Mouse (Mus musculus) midbrain, postnatal 0 days (tissue): ENCODE measurements at regions not wholly inside any gene's neighbourhood (a gene's known extent, or its start where the extent isn't known, plus 50 kb on each side); places are given as distances from the start of the nearest gene placed in this dataset.
"Not testable (repeated sequence)": the region's sequence is repeated elsewhere in the genome, so short reads cannot be mapped to it uniquely, and the experiment has no call there.

Experiments
- ATAC-seq: fragments of 200-750 bp; cut with Nextera tagmentation; 2 replicates; pipeline ENCODE4 v1.8.0; 2017; ENCODE audit warnings: moderate number of reproducible peaks, mild to moderate bottlenecking, moderate TSS enrichment, moderate library complexity; ENCODE audit not compliant: low FRiP score
- DNase-seq: peaks from one replicate; pipeline ENCODE4 v3.0.0-alpha.2; 2015; ENCODE audit warnings: low spot score
- H3K27ac ChIP-seq: fragments of 300-500 bp; sonication (generic); 2 replicates; pipeline ENCODE4 v1.5.1; 2014; ENCODE audit warnings: low read depth, mild to moderate bottlenecking, low read length, mixed read lengths
- H3K27me3 ChIP-seq: fragments of 300-500 bp; sonication (generic); 2 replicates; pipeline ENCODE4 v1.6.1; 2014; ENCODE audit warnings: low read length, control low read depth, mixed read lengths; ENCODE audit not compliant: insufficient read depth
- H3K36me3 ChIP-seq: fragments of 300-500 bp; sonication (generic); 2 replicates; pipeline ENCODE4 v1.6.1; 2014; ENCODE audit warnings: low read length, control low read depth, mixed read lengths; ENCODE audit not compliant: insufficient read depth
- H3K4me1 ChIP-seq: fragments of 300-500 bp; sonication (generic); 2 replicates; pipeline ENCODE4 v1.6.1; 2014; ENCODE audit warnings: mild to moderate bottlenecking, control low read depth, antibody characterized with exemption, low read length, mixed read lengths; ENCODE audit not compliant: insufficient read depth
- H3K4me2 ChIP-seq: fragments of 300-500 bp; sonication (generic); 2 replicates; pipeline ENCODE4 v1.6.1; 2014; ENCODE audit warnings: low read depth, mild to moderate bottlenecking, low read length, mixed read lengths; ENCODE audit not compliant: poor library complexity, severe bottlenecking
- H3K4me3 ChIP-seq: fragments of 300-500 bp; sonication (generic); 2 replicates; pipeline ENCODE4 v1.5.1; 2014; ENCODE audit warnings: low read depth, mild to moderate bottlenecking, low read length, moderate library complexity
- H3K9ac ChIP-seq: fragments of 300-500 bp; sonication (generic); replicated peaks from 2 replicates; pipeline ENCODE4 v1.6.1; 2014; ENCODE audit warnings: mild to moderate bottlenecking, low read length, moderate library complexity, mixed read lengths; ENCODE audit not compliant: poor library complexity, severe bottlenecking
- H3K9me3 ChIP-seq: fragments of 300-500 bp; sonication (generic); 2 replicates; pipeline ENCODE4 v1.6.1; 2016; ENCODE audit warnings: low read length, control low read depth
- CTCF ChIP-seq: IDR thresholded peaks from 2 replicates; pipeline ENCODE4 v1.5.1; 2016; ENCODE audit warnings: antibody characterized with exemption, mild to moderate bottlenecking
- WGBS: fragments of 180-500 bp; shearing (Covaris S2); extraction: QIAGEN DNeasy Blood & Tissue Kit; methylation state at CpG from one replicate; pipeline ENCODE4 v1.1.7; 2014; 5-methylcytosine and 5-hydroxymethylcytosine counted together

- H3K27me3 ChIP-seq: no peaks in the 10 kb centered on the region
- no peak for TF ChIP-seq CTCF
- H3K4me1 ChIP-seq: no peaks in the 10 kb centered on the region
- H3K9me3 ChIP-seq: no peaks in the 10 kb centered on the region
- no peak overlapping the region for H3K4me2 ChIP-seq
- H3K27ac ChIP-seq: no peak overlapping the region
- no peak overlapping the region for H3K4me3 ChIP-seq
- no peak overlapping the region for H3K9ac ChIP-seq
- no peak for ATAC-seq
- H3K36me3 ChIP-seq: no peaks in the 10 kb centered on the region
- no peak for DNase-seq
- WGBS: 82% methylated on average over 4 of the region's 4 CpGs
These were observed 564.9 kb downstream of the Rpia start for GRCm38 (mm10) chr6:70227166-70227565.

- H3K9ac ChIP-seq, DNase-seq, H3K27me3 ChIP-seq, H3K27ac ChIP-seq, H3K36me3 ChIP-seq, H3K4me3 ChIP-seq, H3K4me1 ChIP-seq, ATAC-seq, H3K4me2 ChIP-seq, H3K9me3 ChIP-seq: not testable (repeated sequence)
- WGBS: 80% methylated on average over 2 of the region's 2 CpGs
These were observed 575.4 kb downstream of the Rpia start for GRCm38 (mm10) chr6:70216632-70217031.

- not testable (repeated sequence) for H3K4me1 ChIP-seq
These were observed 576.3 kb downstream of the Rpia start for GRCm38 (mm10) chr6:70215781-70216180.

More at GRCm38 (mm10) chr6:70215781-70216180, 576.3 kb downstream of the Rpia start:
- WGBS: 85% methylated on average over 3 of the region's 3 CpGs
- not testable (repeated sequence) for H3K27ac ChIP-seq, H3K4me2 ChIP-seq, DNase-seq, H3K4me3 ChIP-seq, H3K27me3 ChIP-seq, H3K36me3 ChIP-seq, ATAC-seq, H3K9me3 ChIP-seq, H3K9ac ChIP-seq
